Mouse (Mus musculus) limb, embryonic 12.5 days (tissue): ENCODE measurements at regions not wholly inside any gene's neighbourhood (a gene's known extent, or its start where the extent isn't known, plus 50 kb on each side); places are given as distances from the start of the nearest gene placed in this dataset.
A peak's percentile ranks its signal among the peaks of the same experiment; 100 is the strongest.

Experiments used
- ATAC-seq: fragments of 200-750 bp; cut with Nextera tagmentation; 2 replicates; pipeline ENCODE4 v1.8.0; 2017; ENCODE audit warnings: low read depth, moderate TSS enrichment; ENCODE audit not compliant: insufficient number of reproducible peaks, insufficient read depth, low FRiP score, low TSS enrichment
- H3K27ac ChIP-seq: fragments of 300-500 bp; sonication (generic); 2 replicates; pipeline ENCODE4 v1.5.1; 2016; ENCODE audit warnings: mild to moderate bottlenecking, moderate library complexity
- H3K27me3 ChIP-seq: fragments of 300-500 bp; sonication (generic); 2 replicates; pipeline ENCODE4 v1.6.1; 2016; ENCODE audit warnings: mild to moderate bottlenecking, moderate library complexity
- H3K36me3 ChIP-seq: fragments of 300-500 bp; sonication (generic); 2 replicates; pipeline ENCODE4 v1.6.1; 2016; ENCODE audit warnings: mild to moderate bottlenecking, moderate library complexity
- H3K4me1 ChIP-seq: fragments of 300-500 bp; sonication (generic); replicated peaks from 2 replicates; pipeline ENCODE4 v1.6.1; 2016
- H3K4me2 ChIP-seq: fragments of 300-500 bp; sonication (generic); 2 replicates; pipeline ENCODE4 v1.6.1; 2016; ENCODE audit warnings: mild to moderate bottlenecking, moderate library complexity
- H3K4me3 ChIP-seq: fragments of 300-500 bp; sonication (generic); replicated peaks from 2 replicates; pipeline ENCODE4 v1.5.1; 2016; ENCODE audit warnings: mild to moderate bottlenecking
- H3K9ac ChIP-seq: fragments of 300-500 bp; sonication (generic); replicated peaks from 2 replicates; pipeline ENCODE4 v1.6.1; 2016; ENCODE audit warnings: mild to moderate bottlenecking, moderate library complexity
- H3K9me3 ChIP-seq: fragments of 300-500 bp; sonication (generic); 2 replicates; pipeline ENCODE4 v1.6.1; 2016; ENCODE audit warnings: mild to moderate bottlenecking, moderate library complexity
- WGBS: fragments of 180-500 bp; shearing (Covaris S2); methylation state at CpG from one replicate; pipeline ENCODE4 v1.1.7; 2016; 5-methylcytosine and 5-hydroxymethylcytosine counted together

DNA sequence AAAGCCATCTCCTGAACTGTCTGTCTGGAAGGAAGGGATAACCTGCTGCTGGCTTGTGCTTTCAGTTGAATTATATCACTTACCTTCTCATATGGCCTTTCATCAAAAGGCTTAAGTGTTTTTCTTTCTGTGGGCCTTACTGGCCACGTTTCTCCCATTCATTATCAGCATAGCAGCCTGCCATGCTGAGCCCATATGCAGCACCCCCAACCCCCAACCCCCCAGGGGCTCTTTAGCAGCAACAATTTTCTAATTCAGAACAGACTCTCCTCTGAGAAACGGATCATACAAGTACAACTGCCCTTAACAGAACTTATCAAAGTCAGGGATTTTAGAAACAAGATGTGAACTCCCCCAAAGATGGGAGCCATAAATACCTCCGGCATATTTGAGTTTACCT is 282.5 kb upstream of the Spag17 start:
- WGBS = 16% methylated on average over 3 of the region's 3 CpGs
- ATAC-seq = peak; percentile 52; the same call in 1 of the 2 replicates
- Histone ChIP-seq H3K4me2 (no peak overlapping the region), H3K4me3 (no peak overlapping the region), H3K27ac (peak overlapping the region; percentile 66), H3K4me1 (peaks cover 18% of the 10 kb centered on the region), H3K9me3 (no peaks in the 10 kb centered on the region), H3K9ac (no peak overlapping the region), H3K27me3 (no peaks in the 10 kb centered on the region), H3K36me3 (no peaks in the 10 kb centered on the region)

DNA sequence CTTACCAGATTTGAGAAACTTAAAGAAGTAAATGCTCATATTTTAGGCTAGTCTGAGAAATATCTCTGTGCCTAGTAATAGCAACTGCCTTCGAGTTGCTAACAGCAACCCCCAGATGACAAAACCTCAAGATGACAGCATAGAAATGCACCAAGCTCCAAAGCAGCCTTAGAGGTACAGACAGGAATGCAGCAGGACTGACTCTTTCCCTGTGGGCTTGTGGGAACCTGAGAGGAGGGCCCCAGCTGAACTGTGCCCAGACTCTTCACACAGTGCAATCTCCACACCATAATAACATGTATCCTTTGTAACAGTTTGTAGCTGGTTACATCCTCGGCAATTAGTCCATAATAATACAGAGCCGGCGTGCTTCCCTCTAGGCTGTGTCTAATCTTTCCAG is 252.9 kb upstream of the Spag17 start:
- Histone ChIP-seq H3K36me3 (no peaks in the 10 kb centered on the region), H3K4me2 (no peak overlapping the region), H3K27ac (no peak overlapping the region), H3K4me3 (no peak overlapping the region), H3K27me3 (no peaks in the 10 kb centered on the region), H3K9ac (no peak overlapping the region), H3K4me1 (peaks cover 4% of the 10 kb centered on the region; the same call in 1 of the 2 replicates), H3K9me3 (no peaks in the 10 kb centered on the region)
- WGBS = 74% methylated on average over 4 of the region's 4 CpGs
- 0 out of 2 replicates have a peak, but pooled peaks have one; percentile 68 for ATAC-seq

DNA sequence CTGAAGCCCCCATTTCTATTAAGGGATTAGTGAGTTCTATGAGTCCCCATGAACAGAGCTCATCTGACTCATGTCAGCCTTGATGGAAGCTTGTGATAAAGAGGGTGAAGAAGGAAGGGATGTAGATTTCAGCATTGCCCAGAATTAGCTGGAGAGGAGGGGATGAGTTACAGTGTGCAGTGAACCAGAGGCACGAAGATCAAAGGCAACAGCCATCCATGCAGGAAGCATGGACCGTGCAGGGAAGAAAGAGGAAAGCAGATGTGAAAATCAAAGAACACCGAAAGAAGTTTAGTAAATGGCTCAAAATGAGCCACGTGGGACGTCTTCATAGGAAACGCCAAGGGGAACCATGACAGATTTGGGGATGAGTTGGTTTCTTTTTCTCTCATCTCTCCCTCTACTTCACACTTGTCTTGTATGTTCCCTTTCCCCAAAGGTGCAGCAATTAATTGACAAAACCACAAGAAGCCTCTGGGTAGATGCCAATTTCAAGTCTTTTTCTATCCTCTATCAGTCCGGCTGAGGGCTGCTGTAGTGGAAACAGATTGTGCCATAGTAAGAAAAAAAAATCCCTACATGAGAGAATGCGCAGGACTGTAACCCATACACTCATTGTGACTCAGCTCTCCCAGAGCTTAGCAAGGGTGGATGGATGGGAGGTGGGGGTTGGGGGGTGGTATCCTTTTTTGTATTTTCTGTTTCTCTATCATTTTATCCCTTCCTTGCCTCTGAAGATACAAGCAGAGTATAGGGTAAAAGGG is 243.7 kb upstream of the Spag17 start:
- no peaks in the 10 kb centered on the region for H3K27me3 ChIP-seq
- H3K9me3 ChIP-seq = no peaks in the 10 kb centered on the region
- peaks cover 13% of the 10 kb centered on the region for H3K4me1 ChIP-seq
- 44% methylated on average over 8 of the region's 8 CpGs for whole genome bisulfite sequencing
- no peak overlapping the region for H3K4me3 ChIP-seq
- no peak for ATAC-seq
- no peak overlapping the region for H3K4me2 ChIP-seq
- H3K27ac ChIP-seq = no peak overlapping the region
- no peaks in the 10 kb centered on the region for H3K36me3 ChIP-seq
- no peak overlapping the region for H3K9ac ChIP-seq

DNA sequence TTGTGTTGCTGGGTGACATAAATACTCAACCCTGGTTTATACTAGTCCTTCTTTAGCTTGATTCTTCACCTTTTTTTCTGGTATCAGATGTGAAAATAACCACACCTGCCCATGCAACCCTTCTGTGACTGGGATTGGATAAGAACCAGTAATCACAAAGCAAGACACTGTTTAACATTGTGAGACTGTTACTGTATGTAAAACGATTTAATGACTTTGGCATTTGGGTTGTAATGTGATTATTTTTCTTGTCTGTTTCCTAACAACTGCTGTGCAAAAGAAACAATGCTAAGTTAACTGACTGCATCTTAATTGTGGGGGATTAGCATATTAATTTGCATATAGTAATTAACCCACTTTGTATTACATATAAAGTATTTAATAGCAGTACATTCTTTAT is 240.3 kb upstream of the Spag17 start:
- Histone ChIP-seq H3K36me3 (no peaks in the 10 kb centered on the region), H3K27ac (no peak overlapping the region), H3K9ac (no peak overlapping the region), H3K9me3 (no peaks in the 10 kb centered on the region), H3K27me3 (no peaks in the 10 kb centered on the region), H3K4me3 (no peak overlapping the region), H3K4me1 (0 out of 2 replicates have a peak, but pooled peaks cover 3% of the 10 kb centered on the region), H3K4me2 (no peak overlapping the region)
- no peak for ATAC-seq
- WGBS = 75% methylated on average over 1 of the region's 1 CpGs

DNA sequence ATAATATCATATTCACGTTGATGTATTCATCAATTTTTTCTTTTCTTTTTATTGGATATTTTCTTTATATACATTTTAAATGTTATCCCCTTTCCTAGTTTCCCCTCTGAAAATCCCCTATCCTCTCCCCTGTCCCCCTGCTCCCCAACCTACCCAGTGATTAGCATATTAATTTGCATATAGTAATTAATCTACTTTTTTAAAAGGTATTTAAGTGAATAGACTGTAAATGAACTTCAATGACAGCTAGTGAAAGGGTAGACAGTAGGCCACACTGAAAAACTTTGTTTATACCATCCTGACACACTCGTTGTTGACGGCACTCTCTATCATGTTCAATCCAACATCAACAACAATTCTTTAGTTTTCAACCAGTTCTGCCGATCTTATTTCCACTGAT is 239.9 kb upstream of the Spag17 start:
- 90% methylated on average over 4 of the region's 4 CpGs for WGBS

DNA sequence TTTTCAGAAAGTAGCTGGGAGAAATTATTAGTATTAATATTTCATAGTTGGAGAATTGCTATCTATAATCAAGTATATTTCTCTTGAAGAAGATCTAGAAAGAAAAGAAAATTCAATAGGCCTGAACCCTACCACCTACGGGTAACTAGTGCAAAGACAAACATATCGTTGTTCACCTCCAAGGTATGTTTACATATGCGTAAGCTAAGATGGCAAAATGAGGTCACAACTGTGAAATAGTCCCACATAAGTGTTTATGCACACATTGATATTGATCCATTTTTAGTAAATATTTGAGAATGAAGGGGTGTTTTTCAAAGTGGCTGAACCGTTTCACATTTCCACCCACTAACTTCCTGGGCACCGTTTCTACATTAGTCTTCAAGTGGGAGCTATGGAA is 227.6 kb upstream of the Spag17 start:
- H3K4me3 ChIP-seq = no peak overlapping the region
- no peak overlapping the region for H3K9ac ChIP-seq
- no peak for ATAC-seq

More for the DNA sequence above, 239.9 kb upstream of the Spag17 start:
- Histone ChIP-seq H3K27ac (no peak overlapping the region), H3K27me3 (no peaks in the 10 kb centered on the region), H3K36me3 (no peaks in the 10 kb centered on the region), H3K4me3 (no peak overlapping the region), H3K4me1 (0 out of 2 replicates have a peak, but pooled peaks cover 3% of the 10 kb centered on the region), H3K9ac (no peak overlapping the region), H3K4me2 (no peak overlapping the region), H3K9me3 (no peaks in the 10 kb centered on the region)
- no peak for ATAC-seq

DNA sequence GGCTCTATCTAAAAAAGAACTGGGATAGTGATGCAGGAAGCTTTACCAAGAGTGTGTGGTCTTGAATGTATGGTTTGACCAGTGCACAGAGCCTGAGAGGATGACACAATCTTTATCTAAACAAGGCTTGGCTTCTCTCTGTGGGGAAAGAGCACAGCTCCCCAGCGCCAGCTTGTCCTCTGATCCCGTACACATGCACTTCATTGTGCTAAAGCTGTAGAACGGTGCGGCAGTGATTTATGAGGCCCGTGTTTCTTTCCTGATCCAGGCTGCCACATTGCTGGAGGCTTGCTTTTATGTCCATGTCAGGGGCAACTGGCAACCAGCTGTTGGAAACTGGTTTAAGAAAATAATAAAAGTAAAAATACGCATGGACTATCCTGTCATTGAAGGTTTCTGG is 221.4 kb upstream of the Spag17 start:
- H3K27ac ChIP-seq = peak overlapping the region; percentile 72
- H3K9ac ChIP-seq = no peak overlapping the region
- no peaks in the 10 kb centered on the region for H3K27me3 ChIP-seq
- no peaks in the 10 kb centered on the region for H3K9me3 ChIP-seq
- ATAC-seq = peak; percentile 26; the same call in 1 of the 2 replicates
- H3K4me3 ChIP-seq = no peak overlapping the region
- H3K4me2 ChIP-seq = no peak overlapping the region
- 9% methylated on average over 6 of the region's 6 CpGs for WGBS
- H3K36me3 ChIP-seq = no peaks in the 10 kb centered on the region
- H3K4me1 ChIP-seq = peaks cover 35% of the 10 kb centered on the region

More for the DNA sequence above, 227.6 kb upstream of the Spag17 start:
- H3K27ac ChIP-seq = no peak overlapping the region
- no peaks in the 10 kb centered on the region for H3K36me3 ChIP-seq
- peaks cover 8% of the 10 kb centered on the region; the same call in 1 of the 2 replicates for H3K4me1 ChIP-seq
- 85% methylated on average over 5 of the region's 5 CpGs for WGBS
- no peak overlapping the region for H3K4me2 ChIP-seq
- no peaks in the 10 kb centered on the region for H3K27me3 ChIP-seq
- no peaks in the 10 kb centered on the region for H3K9me3 ChIP-seq

DNA sequence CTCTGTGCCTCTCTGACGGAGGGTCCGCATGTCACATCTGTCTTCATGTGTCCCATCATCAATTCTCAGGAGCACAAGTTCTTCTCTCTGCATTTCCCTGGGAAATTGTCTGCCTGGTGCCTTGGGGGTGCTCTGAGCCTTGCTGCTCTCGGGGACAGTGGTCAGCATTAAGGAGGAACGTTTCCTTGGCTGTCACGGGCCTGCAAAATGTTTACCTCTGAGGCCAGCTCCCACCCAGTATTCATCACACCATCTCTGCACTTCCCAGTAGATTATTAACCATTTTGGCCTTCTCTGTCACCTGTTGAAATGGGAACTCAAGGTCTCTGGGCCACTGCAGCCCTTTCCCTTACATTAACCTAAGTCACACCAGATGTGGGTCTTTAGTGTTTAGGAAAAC is 219.8 kb upstream of the Spag17 start:
- H3K4me3 ChIP-seq = no peak overlapping the region
- 23% methylated on average over 5 of the region's 5 CpGs for WGBS
- H3K9me3 ChIP-seq = no peaks in the 10 kb centered on the region
- peaks cover 35% of the 10 kb centered on the region for H3K4me1 ChIP-seq
- no peaks in the 10 kb centered on the region for H3K36me3 ChIP-seq
- no peak for ATAC-seq
- no peak overlapping the region for H3K4me2 ChIP-seq
- H3K27ac ChIP-seq = peak overlapping the region; percentile 70; the same call in 1 of the 2 replicates
- H3K27me3 ChIP-seq = no peaks in the 10 kb centered on the region
- H3K9ac ChIP-seq = no peak overlapping the region

DNA sequence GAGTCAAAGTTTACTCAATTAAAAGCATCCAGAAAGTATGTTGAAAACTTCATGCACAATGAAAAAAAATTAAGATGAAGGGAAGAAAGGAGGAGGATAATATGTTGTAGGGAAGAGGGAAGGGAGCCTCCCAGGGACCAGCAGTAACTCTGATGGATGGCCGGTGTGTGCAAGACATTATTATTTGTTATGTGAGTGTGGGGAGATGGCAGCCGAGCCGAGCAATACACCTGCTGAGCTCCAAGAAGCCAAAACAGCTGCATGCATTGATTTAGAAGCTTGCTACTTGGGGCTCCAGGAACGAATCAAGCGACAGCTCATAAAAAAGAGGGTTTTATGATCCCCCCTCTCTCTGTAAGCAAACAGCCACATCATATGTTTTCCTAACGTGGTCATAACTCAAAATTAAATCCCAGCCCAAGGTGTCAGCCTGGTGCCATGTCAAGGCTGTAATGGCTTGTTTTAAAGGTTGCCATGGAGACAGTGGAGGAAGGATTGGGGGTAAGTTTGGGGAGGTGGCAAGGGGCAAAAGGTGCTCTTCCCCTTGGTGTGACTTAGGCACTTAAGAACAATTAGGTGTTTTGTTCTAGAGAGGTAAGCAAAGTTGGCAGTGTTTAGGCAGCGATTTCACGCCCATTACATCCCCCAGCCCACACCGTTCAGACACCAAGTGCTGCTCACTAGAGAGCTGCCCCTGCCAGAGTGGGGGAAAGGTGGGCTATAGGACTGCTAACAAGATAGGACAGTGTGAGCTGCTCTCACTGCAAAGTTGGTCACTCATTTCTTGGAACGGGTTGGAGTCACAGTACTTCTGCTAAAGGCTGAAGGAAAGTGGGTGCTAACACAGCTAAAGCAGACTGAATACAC is 219.1 kb upstream of the Spag17 start:
- ATAC-seq = peak; percentile 88
- Histone ChIP-seq H3K27ac (peak overlapping the region; percentile 80), H3K9me3 (no peaks in the 10 kb centered on the region), H3K4me1 (peaks cover 35% of the 10 kb centered on the region), H3K4me2 (peak overlapping the region; percentile 1), H3K36me3 (no peaks in the 10 kb centered on the region), H3K27me3 (no peaks in the 10 kb centered on the region), H3K4me3 (no peak overlapping the region), H3K9ac (no peak overlapping the region)
- WGBS = 4% methylated on average over 10 of the region's 10 CpGs

DNA sequence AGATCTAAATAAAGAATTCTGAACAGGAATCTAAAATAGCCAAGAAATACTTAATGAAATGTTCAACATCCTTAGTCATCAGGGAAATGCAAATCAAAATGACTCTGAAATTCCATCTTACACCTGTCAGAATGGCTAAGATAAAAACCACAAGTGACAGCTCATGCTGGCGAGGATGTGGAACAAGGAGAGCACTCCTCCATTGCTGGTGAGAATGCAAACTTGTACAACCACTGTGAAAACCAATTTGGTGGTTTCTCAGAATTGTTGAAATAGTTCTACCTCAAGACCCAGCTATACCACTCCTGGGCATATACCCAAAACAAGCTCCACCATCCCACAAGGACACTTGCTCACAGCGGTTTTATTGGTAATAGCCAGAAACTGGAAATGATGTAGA is 211.1 kb upstream of the Spag17 start:
- Histone ChIP-seq H3K27ac (no peak overlapping the region), H3K4me2 (no peak overlapping the region), H3K36me3 (no peaks in the 10 kb centered on the region), H3K9me3 (no peaks in the 10 kb centered on the region), H3K4me3 (no peak overlapping the region), H3K27me3 (no peaks in the 10 kb centered on the region), H3K4me1 (no peaks in the 10 kb centered on the region), H3K9ac (no peak overlapping the region)
- 87% methylated on average over 2 of the region's 2 CpGs for WGBS
- no peak for ATAC-seq

DNA sequence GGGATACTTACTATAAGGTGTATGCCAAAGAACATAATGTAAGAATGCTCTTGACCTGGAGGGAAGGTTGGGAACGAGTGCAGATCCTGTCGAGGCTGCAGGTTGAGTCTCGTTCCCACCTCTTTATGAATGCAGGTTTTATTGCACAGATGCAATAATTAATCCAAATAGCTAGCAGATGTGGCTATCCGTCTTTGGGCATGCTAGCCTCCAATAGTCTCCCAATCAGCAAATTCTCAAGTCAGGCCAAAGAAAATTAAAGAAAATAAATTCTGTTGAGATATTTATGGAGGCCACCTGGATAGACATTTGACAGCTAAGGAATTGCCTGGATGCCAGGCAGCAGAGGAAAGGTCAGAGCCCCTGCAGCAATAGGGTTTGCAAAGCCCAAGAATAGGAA is 175.7 kb upstream of the Spag17 start:
- no peak for ATAC-seq
- Histone ChIP-seq H3K27me3 (no peaks in the 10 kb centered on the region), H3K9ac (no peak overlapping the region), H3K9me3 (no peaks in the 10 kb centered on the region), H3K4me2 (no peak overlapping the region), H3K4me1 (peaks cover 6% of the 10 kb centered on the region; the same call in 1 of the 2 replicates), H3K4me3 (no peak overlapping the region), H3K27ac (no peak overlapping the region), H3K36me3 (no peaks in the 10 kb centered on the region)
- WGBS = 13% methylated on average over 4 of the region's 4 CpGs
